Mouse (Mus musculus) hematopoietic multipotent progenitor cell, adult 10-12 weeks (in vitro differentiated cells): ENCODE measurements around the gene Tcl1b3. TPM values are rescaled to one million over a fixed set of nuclear protein-coding genes. Genes with fewer than 3 reads are reported as not detected.

Source experiments
- polyA plus RNA-seq: library from polyadenylated mRNA; stranded (reverse); fragments of >175 nt; gene quantifications from 2 replicates; pipeline ENCODE4 v1.2.3, GENCODE M21; 2012; ENCODE audit warnings: low replicate concordance

Tcl1b3 gene
- polyA plus RNA-seq = not detected in 2 replicates

GRCm38 (mm10) chr12:105190743-105191142 lies at the start of gene Tcl1b3:
Gene Tcl1b3, plus strand, starts transcription at chr12:105191043.

GRCm38 (mm10) chr12:105145714-105146113 lies 45.1 kb upstream of the Tcl1b3 start, which contains the start of gene Tcl1b2:
Gene Tcl1b2, plus strand, starts transcription at chr12:105146014.

GRCm38 (mm10) chr12:105159390-105159789 lies 31.5 kb upstream of the Tcl1b3 start, which contains the start of gene Tcl1b1:
Gene Tcl1b1, plus strand, starts transcription at chr12:105159690.

GRCm38 (mm10) chr12:105176044-105176443 lies 14.8 kb upstream of the Tcl1b3 start, which contains the start of gene Tcl1b5:
Gene Tcl1b5, plus strand, starts transcription at chr12:105176344.

GRCm38 (mm10) chr12:105201657-105202056 lies 10.8 kb downstream of the Tcl1b3 start, which contains the start of gene Tcl1b4:
Gene Tcl1b4, plus strand, starts transcription at chr12:105201957.

GRCm38 (mm10) chr12:105222601-105223319 lies 31.9 kb downstream of the Tcl1b3 start, which contains the start of gene Tcl1:
Gene Tcl1, minus strand, starts transcription at chr12:105222793.

Other genes starting within 250 kb of the Tcl1b3 start
- gene Syne3, start 181.2 kb upstream of the Tcl1b3 start, polyA plus RNA-seq = 22.1 and 27.8 TPM in 2 replicates
- 69.6 and 101 TPM in 2 replicates for gene Glrx5, start 158.4 kb upstream of the Tcl1b3 start, polyA plus RNA-seq
- gene Tcl1b2, start 45.0 kb upstream of the Tcl1b3 start, polyA plus RNA-seq = not detected in 2 replicates
- gene Tcl1b1, start 31.4 kb upstream of the Tcl1b3 start, polyA plus RNA-seq = not detected in 2 replicates
- not detected in 2 replicates for gene Tcl1b5, start 14.7 kb upstream of the Tcl1b3 start, polyA plus RNA-seq
- not detected in 2 replicates for gene Tcl1b4, start 10.9 kb downstream of the Tcl1b3 start, polyA plus RNA-seq
- not detected in 2 replicates for gene Tcl1, start 31.8 kb downstream of the Tcl1b3 start, polyA plus RNA-seq
- gene Tunar, start 142.8 kb downstream of the Tcl1b3 start, polyA plus RNA-seq = not detected in 2 replicates